Mouse (Mus musculus) forebrain, embryonic 16.5 days (tissue): ENCODE measurements at regions not wholly inside any gene's neighbourhood (a gene's known extent, or its start where the extent isn't known, plus 50 kb on each side); places are given as distances from the start of the nearest gene placed in this dataset.

Experiments
- ATAC-seq: fragments of 200-750 bp; cut with Nextera tagmentation; 2 replicates; pipeline ENCODE4 v1.8.0; 2017; ENCODE audit warnings: mild to moderate bottlenecking, moderate library complexity
- H3K27ac ChIP-seq: fragments of 300-500 bp; sonication (generic); 2 replicates; pipeline ENCODE4 v1.5.1; 2014; ENCODE audit warnings: low read length, control low read depth
- H3K27me3 ChIP-seq: fragments of 300-500 bp; sonication (generic); replicated peaks from 2 replicates; pipeline ENCODE4 v1.6.1; 2014; ENCODE audit warnings: low read length; ENCODE audit not compliant: control insufficient read depth, insufficient read depth
- H3K36me3 ChIP-seq: fragments of 300-500 bp; sonication (generic); 2 replicates; pipeline ENCODE4 v1.6.1; 2014; ENCODE audit not compliant: control insufficient read depth, insufficient read depth
- H3K4me1 ChIP-seq: fragments of 300-500 bp; sonication (generic); replicated peaks from 2 replicates; pipeline ENCODE4 v1.6.1; 2014; ENCODE audit warnings: low read length; ENCODE audit not compliant: control insufficient read depth, insufficient read depth
- H3K4me2 ChIP-seq: fragments of 300-500 bp; sonication (generic); 2 replicates; pipeline ENCODE4 v1.6.1; 2014; ENCODE audit warnings: mild to moderate bottlenecking, low read length, control low read depth
- H3K4me3 ChIP-seq: fragments of 300-500 bp; sonication (generic); replicated peaks from 2 replicates; pipeline ENCODE4 v1.5.1; 2014; ENCODE audit warnings: mild to moderate bottlenecking, low read length, control low read depth
- H3K9ac ChIP-seq: fragments of 300-500 bp; sonication (generic); replicated peaks from 2 replicates; pipeline ENCODE4 v1.6.1; 2014; ENCODE audit warnings: low read depth, low read length, control low read depth
- H3K9me3 ChIP-seq: fragments of 300-500 bp; sonication (generic); 2 replicates; pipeline ENCODE4 v1.6.1; 2016; ENCODE audit warnings: low read length; ENCODE audit not compliant: control insufficient read depth
- WGBS: fragments of 180-500 bp; shearing (Covaris S2); extraction: QIAGEN DNeasy Blood & Tissue Kit; methylation state at CpG from one replicate; pipeline ENCODE4 v1.1.7; 2014; 5-methylcytosine and 5-hydroxymethylcytosine counted together

DNA sequence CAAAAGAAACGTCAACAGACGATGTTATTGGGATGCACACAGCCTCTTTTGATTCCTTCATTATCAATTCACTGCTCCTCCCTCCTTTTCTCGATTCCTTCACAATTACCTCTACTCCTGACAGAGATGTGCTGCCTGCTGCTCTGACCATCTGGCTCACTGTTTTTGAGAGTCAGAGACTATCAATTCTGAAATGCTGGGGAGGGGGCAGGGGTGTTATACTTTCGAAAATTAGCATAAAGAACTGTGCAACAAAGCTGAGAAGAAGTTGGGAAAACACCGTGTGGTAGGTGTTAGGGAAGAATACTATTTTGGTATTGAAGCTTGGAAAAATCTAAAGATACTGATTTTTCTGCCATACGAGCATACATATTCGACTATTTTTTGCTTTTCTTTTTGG is 96.4 kb downstream of the Nedd1 start:
- Histone ChIP-seq H3K27ac (no peak overlapping the region), H3K27me3 (peaks cover 5% of the 10 kb centered on the region; the same call in 1 of the 2 replicates), H3K4me2 (no peak overlapping the region), H3K4me3 (no peak overlapping the region), H3K4me1 (no peaks in the 10 kb centered on the region), H3K36me3 (no peaks in the 10 kb centered on the region), H3K9ac (no peak overlapping the region), H3K9me3 (no peaks in the 10 kb centered on the region)
- 58% methylated on average over 7 of the region's 7 CpGs for WGBS
- ATAC-seq = 0 out of 2 replicates have a peak, but pooled peaks have one; percentile 31

DNA sequence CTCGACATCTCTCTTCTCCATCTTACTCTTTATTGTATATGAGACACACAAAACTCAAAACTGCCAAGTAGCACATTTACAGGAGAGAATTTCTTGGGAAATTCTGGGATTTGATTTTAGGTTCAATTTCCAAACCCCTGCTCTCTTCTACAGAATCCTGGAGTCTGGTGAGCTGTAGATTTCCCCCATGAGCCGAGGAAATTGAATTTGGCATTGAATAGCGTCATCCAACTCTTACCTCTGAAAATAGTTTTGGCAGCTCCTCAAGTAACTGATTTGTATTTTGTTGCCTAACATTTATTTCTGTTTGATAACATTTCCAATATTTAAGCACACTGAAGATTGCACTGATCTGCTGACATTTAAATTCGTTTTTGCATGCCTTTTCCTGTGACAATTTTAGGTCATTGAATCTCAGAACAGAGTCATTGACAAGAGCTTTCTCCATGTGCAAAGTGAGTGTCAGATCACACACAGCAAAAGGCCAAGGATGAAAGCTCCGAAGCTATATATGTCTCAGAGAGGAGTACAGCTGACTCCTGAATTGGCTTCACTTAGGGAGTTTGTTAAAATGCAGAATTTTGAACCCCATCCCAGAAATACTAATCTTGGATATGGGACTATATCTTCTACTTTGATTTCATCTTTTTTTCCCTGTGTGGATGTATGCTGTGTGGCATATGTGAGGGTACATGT is 106.4 kb downstream of the Nedd1 start:
- 70% methylated on average over 4 of the region's 5 CpGs for WGBS
- no peaks in the 10 kb centered on the region for H3K4me1 ChIP-seq

DNA sequence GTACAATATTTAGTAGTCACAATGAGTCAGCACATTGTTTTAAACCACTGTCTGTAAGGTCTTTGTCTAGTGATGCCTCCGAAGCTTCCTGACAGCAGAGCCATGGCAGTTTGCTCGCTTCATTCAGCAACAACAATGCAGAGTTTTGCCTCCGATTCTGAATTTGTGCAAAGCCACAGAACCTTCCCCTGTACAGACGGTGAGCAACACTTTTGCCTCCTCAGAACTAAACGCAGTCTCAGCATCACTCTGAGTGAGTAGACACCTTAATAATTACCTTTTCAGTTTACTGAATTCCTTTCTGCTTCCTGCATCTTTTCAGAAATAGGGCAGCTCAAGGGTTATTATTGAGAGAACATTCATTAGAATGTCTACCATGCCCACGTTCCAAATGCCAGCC is 107.9 kb downstream of the Nedd1 start:
- WGBS = 20% methylated on average over 6 of the region's 6 CpGs

More for the DNA sequence above, 106.4 kb downstream of the Nedd1 start:
- no peaks in the 10 kb centered on the region for H3K27me3 ChIP-seq
- no peak overlapping the region for H3K9ac ChIP-seq
- no peak overlapping the region for H3K4me2 ChIP-seq
- no peak overlapping the region for H3K4me3 ChIP-seq
- no peak overlapping the region for H3K27ac ChIP-seq
- H3K36me3 ChIP-seq = no peaks in the 10 kb centered on the region
- ATAC-seq = peak; percentile 72
- H3K9me3 ChIP-seq = no peaks in the 10 kb centered on the region

DNA sequence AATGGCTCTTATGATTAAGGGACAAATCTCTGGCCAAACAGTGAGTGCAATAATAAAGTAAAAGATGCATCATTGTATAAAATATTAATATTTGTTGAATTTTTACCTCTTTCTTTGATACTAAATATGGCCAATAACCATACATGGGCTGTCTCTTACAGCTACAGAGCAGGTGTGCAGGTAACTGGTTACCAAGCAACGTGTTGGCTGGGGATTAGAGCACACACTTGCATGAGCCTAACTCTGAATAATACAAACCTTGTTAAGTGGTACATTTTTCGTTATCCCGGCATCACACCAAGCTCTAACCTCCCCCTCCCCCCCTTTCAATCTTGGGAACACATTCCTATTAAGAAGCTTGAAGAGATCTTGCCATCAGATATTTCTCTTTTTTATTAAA is 111.2 kb downstream of the Nedd1 start:
- H3K4me2 ChIP-seq = no peak overlapping the region
- H3K36me3 ChIP-seq = no peaks in the 10 kb centered on the region
- no peak overlapping the region for H3K27ac ChIP-seq
- peaks cover 12% of the 10 kb centered on the region; the same call in 1 of the 2 replicates for H3K27me3 ChIP-seq
- H3K4me1 ChIP-seq = no peaks in the 10 kb centered on the region; the same call in 1 of the 2 replicates
- no peaks in the 10 kb centered on the region for H3K9me3 ChIP-seq
- WGBS = 34% methylated on average over 3 of the region's 3 CpGs
- H3K9ac ChIP-seq = no peak overlapping the region
- ATAC-seq = no peak; the same call in 1 of the 2 replicates
- H3K4me3 ChIP-seq = no peak overlapping the region

More for the DNA sequence above, 107.9 kb downstream of the Nedd1 start:
- no peaks in the 10 kb centered on the region for H3K36me3 ChIP-seq
- H3K4me3 ChIP-seq = no peak overlapping the region
- ATAC-seq = no peak
- H3K9ac ChIP-seq = no peak overlapping the region
- no peaks in the 10 kb centered on the region for H3K4me1 ChIP-seq
- no peak overlapping the region for H3K4me2 ChIP-seq
- peaks cover 4% of the 10 kb centered on the region; the same call in 1 of the 2 replicates for H3K27me3 ChIP-seq
- no peaks in the 10 kb centered on the region for H3K9me3 ChIP-seq
- no peak overlapping the region for H3K27ac ChIP-seq

DNA sequence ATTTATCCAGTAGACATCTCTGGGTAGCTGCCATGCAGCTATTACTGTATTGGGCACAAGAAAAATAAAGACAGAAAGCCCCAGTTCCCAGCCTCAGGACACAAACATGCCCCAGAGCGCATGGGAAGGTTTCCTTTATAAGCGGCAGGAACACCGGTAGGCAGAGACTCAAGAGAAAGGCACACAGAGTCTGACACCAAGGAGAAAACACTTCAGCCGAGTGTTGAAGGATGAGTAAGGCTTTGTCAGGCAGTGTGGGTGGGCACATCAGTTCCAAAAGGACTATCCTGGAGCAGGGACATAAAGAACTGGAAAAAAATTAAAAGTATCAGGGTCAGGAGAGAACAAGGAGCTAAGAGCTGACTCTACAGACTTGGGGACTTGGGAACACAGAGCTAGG is 115.5 kb downstream of the Nedd1 start:
- Histone ChIP-seq H3K4me1 (no peaks in the 10 kb centered on the region; the same call in 1 of the 2 replicates), H3K9ac (no peak overlapping the region), H3K27me3 (peaks cover 21% of the 10 kb centered on the region; the same call in 1 of the 2 replicates), H3K27ac (no peak overlapping the region), H3K9me3 (no peaks in the 10 kb centered on the region), H3K4me2 (no peak overlapping the region), H3K36me3 (no peaks in the 10 kb centered on the region), H3K4me3 (no peak overlapping the region)
- no peak for ATAC-seq
- 14% methylated on average over 4 of the region's 4 CpGs for WGBS

DNA sequence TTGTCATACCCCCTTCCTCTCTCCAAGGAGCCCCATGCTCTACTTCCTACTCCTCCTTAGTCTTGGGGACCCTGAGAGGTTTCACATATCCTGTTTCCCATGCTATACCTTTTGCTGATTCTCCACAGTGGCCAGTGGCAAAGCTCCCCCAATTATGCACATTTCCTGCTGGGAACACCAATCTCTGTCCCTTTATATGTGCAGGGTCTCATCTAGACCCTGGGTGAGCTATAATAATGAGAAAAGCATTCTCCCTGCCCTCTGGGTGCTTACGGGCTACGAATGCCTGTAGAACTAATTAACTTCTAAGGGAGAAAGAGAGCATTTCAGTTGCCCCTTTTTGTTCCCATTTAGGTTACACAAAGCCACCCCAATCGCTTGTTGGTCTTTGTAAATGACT is 116.6 kb downstream of the Nedd1 start:
- no peak overlapping the region for H3K27ac ChIP-seq
- no peak overlapping the region for H3K4me3 ChIP-seq
- no peaks in the 10 kb centered on the region for H3K9me3 ChIP-seq
- H3K36me3 ChIP-seq = no peaks in the 10 kb centered on the region
- no peak overlapping the region for H3K4me2 ChIP-seq
- ATAC-seq = no peak
- H3K27me3 ChIP-seq = peaks cover 24% of the 10 kb centered on the region; the same call in 1 of the 2 replicates
- no peak overlapping the region for H3K9ac ChIP-seq
- 6% methylated on average over 3 of the region's 3 CpGs for WGBS
- H3K4me1 ChIP-seq = no peaks in the 10 kb centered on the region; the same call in 1 of the 2 replicates

DNA sequence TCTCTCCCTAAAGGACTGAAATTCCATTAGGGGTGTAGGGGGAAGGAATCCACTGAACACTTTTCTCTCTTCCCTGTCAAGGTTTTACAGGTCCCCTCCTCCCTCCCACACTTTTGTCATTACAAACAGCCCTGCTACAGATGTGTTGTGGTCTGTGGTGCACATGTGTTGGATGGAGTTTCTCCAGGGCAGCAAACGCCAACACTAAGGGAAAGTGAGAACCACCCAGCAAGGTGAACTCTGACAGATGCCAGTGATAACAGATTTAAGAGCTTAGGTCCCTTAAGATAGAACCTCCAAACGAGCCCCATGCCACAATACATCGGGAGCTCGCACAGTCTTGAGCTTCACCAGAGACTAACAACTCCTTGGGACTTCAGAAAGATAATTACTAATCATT is 122.1 kb downstream of the Nedd1 start:
- Histone ChIP-seq H3K4me1 (no peaks in the 10 kb centered on the region), H3K27ac (no peak overlapping the region), H3K4me2 (no peak overlapping the region), H3K9me3 (no peaks in the 10 kb centered on the region), H3K36me3 (no peaks in the 10 kb centered on the region), H3K9ac (no peak overlapping the region), H3K27me3 (peaks cover 23% of the 10 kb centered on the region), H3K4me3 (no peak overlapping the region)
- ATAC-seq = no peak
- 56% methylated on average over 4 of the region's 4 CpGs for WGBS

DNA sequence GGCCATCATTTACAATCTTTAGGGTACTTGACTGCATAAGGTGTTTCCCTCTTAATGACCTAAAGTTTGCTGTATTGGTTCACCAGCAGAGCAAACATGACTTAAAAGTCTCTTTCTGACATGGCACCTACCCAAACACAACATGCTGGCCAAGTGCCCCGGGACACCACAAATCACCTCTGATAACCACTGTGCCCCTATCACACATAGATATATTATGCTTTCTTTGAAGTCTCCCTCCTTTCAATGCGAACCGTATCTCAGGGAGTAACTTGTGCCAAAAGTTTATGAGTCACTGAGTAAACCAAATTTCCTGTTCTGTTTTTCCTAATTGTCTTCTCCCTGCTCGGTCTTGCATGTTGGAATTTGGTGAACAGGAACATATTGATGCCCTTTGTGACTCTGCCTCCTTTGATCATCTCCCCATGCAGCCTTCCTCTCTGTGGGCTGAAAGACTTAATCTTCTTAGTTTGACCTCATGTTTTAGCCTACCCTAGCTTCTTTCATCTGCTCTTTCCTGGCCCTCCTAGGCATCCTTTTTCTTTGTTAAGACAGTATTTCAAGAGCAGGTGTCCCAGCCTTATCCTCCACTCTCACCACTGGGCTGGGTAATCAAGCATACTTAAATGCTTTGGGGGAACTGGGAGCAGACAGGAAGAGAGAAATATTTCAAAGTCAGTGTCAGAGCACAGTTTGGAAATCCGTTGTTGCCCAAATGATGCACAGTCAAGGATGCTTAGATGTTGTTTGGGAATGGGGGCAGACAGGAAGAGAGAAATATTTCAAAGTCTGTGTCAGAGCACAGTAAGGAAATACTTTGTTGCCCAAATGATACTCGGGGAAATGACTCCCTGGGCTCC is 126.5 kb downstream of the Nedd1 start:
- H3K4me2 ChIP-seq = no peak overlapping the region
- WGBS = 12% methylated on average over 6 of the region's 6 CpGs
- no peak overlapping the region for H3K27ac ChIP-seq
- H3K27me3 ChIP-seq = peaks cover 17% of the 10 kb centered on the region
- H3K9me3 ChIP-seq = no peaks in the 10 kb centered on the region
- no peaks in the 10 kb centered on the region for H3K36me3 ChIP-seq
- H3K4me1 ChIP-seq = no peaks in the 10 kb centered on the region
- H3K9ac ChIP-seq = no peak overlapping the region
- H3K4me3 ChIP-seq = no peak overlapping the region
- no peak for ATAC-seq

DNA sequence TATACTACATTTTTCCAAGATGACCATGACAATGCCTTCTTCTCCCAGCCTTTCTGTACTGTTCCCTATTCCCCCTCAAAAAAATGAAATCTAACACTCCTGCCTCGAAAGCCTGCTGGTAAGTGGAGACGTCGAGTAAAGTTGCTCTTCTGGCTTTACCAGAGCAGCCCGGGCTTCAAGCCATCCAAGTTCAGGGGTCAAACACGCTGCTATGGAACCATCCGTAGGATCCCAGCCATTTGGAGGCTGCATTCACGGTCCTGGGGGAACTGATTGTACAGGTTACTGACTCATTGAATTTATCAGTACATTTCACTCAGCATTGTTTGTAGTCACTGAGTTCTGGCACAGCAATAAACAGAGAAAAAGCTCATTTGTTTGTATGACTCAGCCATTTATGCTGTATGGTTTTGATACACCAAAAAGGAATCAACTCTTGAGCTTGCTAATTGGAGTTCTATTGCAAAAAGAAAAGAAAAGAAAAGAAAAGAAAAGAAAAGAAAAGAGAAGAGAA is 128.2 kb downstream of the Nedd1 start:
- 66% methylated on average over 7 of the region's 7 CpGs for WGBS
- no peak for ATAC-seq

More for the DNA sequence above, 128.2 kb downstream of the Nedd1 start:
- H3K27me3 ChIP-seq = peaks cover 6% of the 10 kb centered on the region; the same call in 1 of the 2 replicates
- H3K9me3 ChIP-seq = no peaks in the 10 kb centered on the region
- H3K4me2 ChIP-seq = no peak overlapping the region
- no peaks in the 10 kb centered on the region for H3K4me1 ChIP-seq
- no peak overlapping the region for H3K4me3 ChIP-seq
- no peaks in the 10 kb centered on the region for H3K36me3 ChIP-seq
- H3K9ac ChIP-seq = no peak overlapping the region
- no peak overlapping the region for H3K27ac ChIP-seq
